Mouse (Mus musculus) lung, adult 2 months (tissue): ENCODE results near the gene Bag5. TPM values are rescaled to one million over a fixed set of nuclear protein-coding genes. Genes with fewer than 3 reads are reported as not detected.

Experiments
- DNase-seq: peaks from one replicate; pipeline ENCODE4 v3.0.0; 2022
- H3K4me1 ChIP-seq: fragments of 200-500 bp; 2 replicates; pipeline ENCODE4 v1.6.1; 2011; ENCODE audit warnings: low read length; ENCODE audit not compliant: control insufficient read depth, insufficient read depth
- H3K4me3 ChIP-seq: fragments of 200-500 bp; replicated peaks from 2 replicates; pipeline ENCODE3; 2011; ENCODE audit warnings: low read depth, mild to moderate bottlenecking, control low read depth, low read length; ENCODE audit errors: extremely low read depth
- CTCF ChIP-seq: fragments of 200-500 bp; IDR thresholded peaks from 2 replicates; pipeline ENCODE4 v1.5.1; 2011; ENCODE audit warnings: mild to moderate bottlenecking, low read length, control low read depth; ENCODE audit not compliant: insufficient read depth
- POLR2A ChIP-seq: fragments of 200-500 bp; IDR thresholded peaks from 2 replicates; pipeline ENCODE4 v1.6.1; 2011; ENCODE audit warnings: low read depth, mild to moderate bottlenecking, control low read depth, low read length, borderline replicate concordance; ENCODE audit errors: extremely low read depth
- WGBS: fragments of 180-500 bp; shearing (Covaris S2); methylation state at CpG from one replicate; pipeline ENCODE4 v1.1.7; 2018; 5-methylcytosine and 5-hydroxymethylcytosine counted together
- polyA plus RNA-seq: library from polyadenylated mRNA; depleted of rRNA; stranded (reverse); fragments of >200 nt; gene quantifications from 2 replicates; pipeline ENCODE4 v1.2.3, GENCODE M21; 2012

Gene Bag5
- polyA plus RNA-seq, 1 experiment, result 21.4 TPM

GRCm38 (mm10) chr12:111693341-111694270 lies 19.5 kb downstream of the Bag5 start:
- Histone ChIP-seq H3K4me3 (no peak overlapping the region), H3K4me1 (peaks cover 34% of the 10 kb centered on the region)
- no peak for DNase-seq
- WGBS, result 49% methylated on average over 18 of the region's 18 CpGs
- TF ChIP-seq CTCF, result no peak
- TF ChIP-seq POLR2A, result no peak

- Histone ChIP-seq H3K4me1 (peaks cover 34% of the 10 kb centered on the region), H3K4me3 (no peak overlapping the region)
- 87% methylated on average over 5 of the region's 5 CpGs for WGBS
- TF ChIP-seq POLR2A (no peak), CTCF (no peak)
- no peak for DNase-seq
Observed at GRCm38 (mm10) chr12:111692899-111693298, 20.2 kb downstream of the Bag5 start.

DNA sequence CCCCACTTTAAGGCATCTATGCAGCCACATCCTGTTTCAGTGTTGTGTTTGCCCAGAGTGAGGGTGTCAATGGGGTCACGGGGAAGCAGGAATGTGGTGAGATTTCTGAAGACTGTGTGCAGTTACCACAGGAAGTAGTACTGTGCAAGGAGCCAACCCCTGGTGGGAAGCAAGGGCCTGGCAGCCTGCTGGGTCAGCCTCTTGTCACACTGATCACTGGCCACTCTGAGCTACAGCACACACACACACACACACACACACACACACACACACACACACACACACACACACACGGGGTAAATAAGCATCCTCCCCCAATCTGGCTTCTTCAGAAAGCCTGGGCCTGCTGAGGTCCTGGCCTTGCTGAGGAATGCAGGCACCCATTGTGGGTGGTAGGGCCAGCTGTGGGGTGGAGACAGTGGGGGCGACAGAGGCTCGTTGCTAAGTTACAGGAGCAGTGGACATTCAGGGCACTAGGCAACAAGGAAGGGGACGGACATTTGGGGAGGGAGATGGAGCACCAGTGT lies 21.6 kb downstream of the Bag5 start:
- Histone ChIP-seq H3K4me3 (no peak overlapping the region), H3K4me1 (peaks cover 39% of the 10 kb centered on the region)
- WGBS, result 11% methylated on average over 5 of the region's 5 CpGs
- TF ChIP-seq CTCF (0 out of 2 replicates have a peak, but pooled peaks have one; percentile 2), POLR2A (no peak)
- DNase-seq, result no peak

GRCm38 (mm10) chr12:111689426-111689825 lies 23.6 kb downstream of the Bag5 start:
- Histone ChIP-seq H3K4me1 (peaks cover 29% of the 10 kb centered on the region), H3K4me3 (no peak overlapping the region)
- TF ChIP-seq CTCF (no peak), POLR2A (no peak)
- DNase-seq, result no peak
- WGBS, result 41% methylated on average over 11 of the region's 11 CpGs

DNA sequence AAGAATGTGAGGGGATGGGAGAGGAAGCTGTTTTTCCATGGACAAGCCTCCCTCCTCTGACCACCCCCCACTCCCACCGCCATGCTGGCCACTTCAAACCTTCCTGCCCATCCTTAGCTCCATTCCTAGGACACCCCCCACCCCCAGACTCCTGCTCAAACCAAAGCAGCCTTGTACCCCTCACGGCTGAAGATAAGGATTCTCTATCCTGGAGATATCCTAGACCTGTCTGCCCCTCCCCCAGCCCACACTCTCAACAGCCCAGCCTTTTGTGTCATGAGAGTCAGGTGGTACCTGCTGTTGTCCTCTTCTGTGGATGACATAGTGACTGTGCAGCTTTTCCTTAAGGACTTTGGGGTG lies 25.0 kb downstream of the Bag5 start:
- no peak overlapping the region for H3K4me3 ChIP-seq
- TF ChIP-seq POLR2A (no peak), CTCF (no peak)
- no peak for DNase-seq
- WGBS, result 27% methylated on average over 2 of the region's 2 CpGs
- H3K4me1 ChIP-seq, result peaks cover 21% of the 10 kb centered on the region

DNA sequence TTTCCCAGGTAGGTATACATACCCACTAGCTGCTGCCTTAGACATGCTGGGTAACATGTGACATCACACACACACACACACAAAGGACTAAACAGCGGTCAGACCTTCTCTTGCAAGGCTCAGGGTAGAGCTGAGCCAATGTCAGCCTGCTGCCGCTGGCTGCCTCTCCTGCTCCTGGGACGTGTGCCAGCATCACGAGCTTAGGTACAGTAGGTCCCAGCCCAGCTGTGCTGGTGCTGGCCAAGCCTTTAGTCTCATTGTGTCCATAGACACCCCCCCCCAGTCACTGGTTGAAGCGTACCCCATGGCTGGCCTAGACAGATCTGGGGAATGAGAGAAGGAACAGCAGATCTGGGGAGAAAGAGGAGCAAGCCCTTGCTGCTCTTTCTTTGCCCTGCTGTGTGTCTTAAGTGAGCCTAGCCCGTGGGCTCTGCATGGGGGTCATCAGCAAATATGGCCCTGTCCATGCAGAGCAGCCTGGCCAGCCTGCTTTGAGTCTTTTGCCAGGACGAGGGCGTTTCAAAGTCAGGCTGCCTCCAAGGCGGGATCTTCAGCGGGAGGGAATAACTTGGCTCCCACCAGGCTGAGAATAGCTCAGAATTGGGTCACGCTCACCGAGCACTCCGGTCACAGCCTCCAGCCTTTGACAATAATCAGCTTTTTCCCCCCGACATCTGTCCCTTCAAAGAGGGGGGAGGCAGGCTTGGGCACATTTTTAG lies 25.5 kb downstream of the Bag5 start:
- Histone ChIP-seq H3K4me1 (peaks cover 18% of the 10 kb centered on the region), H3K4me3 (no peak overlapping the region)
- 35% methylated on average over 14 of the region's 14 CpGs for WGBS
- no peak for TF ChIP-seq CTCF
- no peak for TF ChIP-seq POLR2A
- peak; percentile 33 for DNase-seq

- WGBS, result 74% methylated on average over 4 of the region's 4 CpGs
- no peak for DNase-seq
- TF ChIP-seq POLR2A (no peak), CTCF (no peak)
- no peak overlapping the region for H3K4me3 ChIP-seq
- peaks cover 12% of the 10 kb centered on the region for H3K4me1 ChIP-seq
Observed at GRCm38 (mm10) chr12:111686390-111686789, 26.7 kb downstream of the Bag5 start.

DNA sequence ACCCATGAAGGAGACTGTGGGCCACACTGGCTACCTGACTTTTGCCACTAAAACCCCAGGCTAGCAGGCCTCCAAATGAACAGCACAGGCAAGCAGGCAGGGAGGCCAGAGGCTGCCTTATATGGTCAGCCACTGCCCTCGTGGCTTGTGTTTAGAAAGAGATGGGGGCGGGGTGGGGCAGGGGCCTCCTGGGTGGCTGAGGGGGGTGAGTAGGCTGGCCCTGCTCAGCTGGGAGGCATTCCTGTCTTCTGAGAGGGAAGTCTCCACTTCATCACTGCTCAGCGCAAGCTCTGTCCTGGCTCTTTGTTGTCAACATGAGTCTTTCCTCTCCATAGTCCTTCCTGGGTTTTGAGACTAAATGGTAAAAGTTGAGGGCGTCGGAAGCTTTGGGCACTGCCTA lies 30.3 kb downstream of the Bag5 start:
- TF ChIP-seq POLR2A (peak; percentile 24; the same call in 1 of the 2 replicates), CTCF (no peak)
- WGBS, result 55% methylated on average over 5 of the region's 5 CpGs
- Histone ChIP-seq H3K4me3 (no peak overlapping the region), H3K4me1 (peaks cover 8% of the 10 kb centered on the region)
- no peak for DNase-seq

DNA sequence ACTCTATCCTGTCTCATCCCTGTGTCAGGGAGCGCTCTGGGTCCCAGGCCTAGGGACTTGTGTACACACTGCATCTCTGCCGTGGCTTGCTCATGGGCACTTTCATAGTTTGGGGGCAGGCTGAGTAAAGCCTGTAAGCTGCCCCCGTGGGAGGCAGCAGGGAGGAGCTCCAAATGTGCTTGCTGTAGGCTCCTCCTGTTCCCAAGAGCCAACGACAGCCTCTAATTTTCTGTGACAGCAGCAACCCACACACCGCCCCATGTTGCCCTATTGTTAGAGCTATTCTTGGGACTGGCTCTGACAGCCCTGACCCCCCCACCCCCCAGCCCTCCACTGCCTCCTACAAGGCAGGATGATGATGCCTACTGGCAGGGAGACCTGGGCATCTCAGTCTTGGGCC lies 31.1 kb downstream of the Bag5 start:
- H3K4me1 ChIP-seq, result peaks cover 8% of the 10 kb centered on the region
- H3K4me3 ChIP-seq, result no peak overlapping the region
- DNase-seq, result no peak
- TF ChIP-seq POLR2A (no peak), CTCF (no peak)
- WGBS, result 76% methylated on average over 5 of the region's 5 CpGs
